Mouse (Mus musculus) kidney, adult 2 months (tissue): ENCODE measurements at regions not wholly inside any gene's neighbourhood (a gene's known extent, or its start where the extent isn't known, plus 50 kb on each side); places are given as distances from the start of the nearest gene placed in this dataset.

ENCODE experiments used
- DNase-seq: peaks from one replicate; pipeline ENCODE4 v3.0.0; 2021
- H3K27ac ChIP-seq: fragments of 200-500 bp; 2 replicates; pipeline ENCODE4 v1.5.1; 2012; ENCODE audit warnings: low read depth, low read length, control low read depth, inconsistent platforms; ENCODE audit not compliant: insufficient read depth
- H3K27me3 ChIP-seq: fragments of 200-500 bp; replicated peaks from 2 replicates; pipeline ENCODE4 v1.6.1; 2012; ENCODE audit warnings: mild to moderate bottlenecking, moderate library complexity, low read length, inconsistent platforms; ENCODE audit not compliant: control insufficient read depth, insufficient read depth
- H3K36me3 ChIP-seq: fragments of 200-500 bp; 2 replicates; pipeline ENCODE4 v1.6.1; 2012; ENCODE audit warnings: mild to moderate bottlenecking, moderate library complexity, low read length, inconsistent platforms; ENCODE audit not compliant: control insufficient read depth, insufficient read depth
- H3K4me1 ChIP-seq: fragments of 200-500 bp; 2 replicates; pipeline ENCODE4 v1.6.1; 2011; ENCODE audit warnings: low read length; ENCODE audit not compliant: control insufficient read depth, insufficient read depth
- H3K4me3 ChIP-seq: fragments of 200-500 bp; 2 replicates; pipeline ENCODE4 v1.5.1; 2011; ENCODE audit warnings: mild to moderate bottlenecking, low read depth, low read length, control low read depth; ENCODE audit not compliant: insufficient read depth
- CTCF ChIP-seq: fragments of 200-500 bp; conservative IDR thresholded peaks from 2 replicates; pipeline ENCODE4 v1.5.1; 2011; ENCODE audit warnings: low read depth, mild to moderate bottlenecking, control low read depth, low read length, moderate library complexity, mixed read lengths; ENCODE audit not compliant: insufficient read depth, insufficient read length
- POLR2A ChIP-seq: fragments of 200-500 bp; IDR thresholded peaks from one replicate; pipeline ENCODE4 v1.6.1; 2011; ENCODE audit warnings: low read depth, low read length, control low read depth
- WGBS: fragments of 180-500 bp; shearing (Covaris S2); methylation state at CpG from one replicate; pipeline ENCODE4 v1.1.7; 2018; 5-methylcytosine and 5-hydroxymethylcytosine counted together

DNA sequence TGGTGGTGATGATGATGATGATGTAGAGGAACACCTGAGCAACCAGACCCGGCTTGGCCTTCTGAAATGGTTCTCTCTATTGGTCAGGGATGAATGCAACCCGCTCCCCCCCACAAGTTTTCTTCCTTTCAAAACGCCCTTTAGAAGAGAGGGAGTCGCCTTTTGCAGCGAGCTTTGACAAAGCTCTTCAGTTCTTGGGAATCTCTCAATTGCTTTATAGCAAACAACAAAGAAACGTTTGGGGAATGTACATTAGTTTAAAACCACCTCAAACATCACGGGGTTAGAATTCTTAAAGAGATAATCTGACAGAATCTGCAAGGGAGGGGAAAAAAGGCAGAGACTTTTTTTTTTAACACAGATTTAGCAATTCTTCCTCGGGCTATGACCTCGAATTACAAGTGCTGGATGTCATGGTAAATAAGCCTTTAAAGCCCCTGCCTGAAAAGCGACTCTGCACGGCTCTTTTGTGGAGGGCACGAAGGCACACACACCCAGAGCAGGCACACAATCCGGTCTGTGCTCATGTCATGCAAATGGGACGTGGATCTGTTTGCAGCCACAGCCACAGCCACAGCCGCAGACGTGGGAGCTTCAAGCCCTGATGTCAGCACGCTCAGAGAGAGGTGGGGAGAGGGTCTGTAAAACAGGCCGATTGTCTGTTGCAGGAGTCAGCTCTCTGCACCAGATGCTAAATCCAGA, 81.2 kb upstream of the Msx2 start:
- H3K4me1 ChIP-seq = no peaks in the 10 kb centered on the region
- no peak overlapping the region for H3K4me3 ChIP-seq
- no peak for DNase-seq
- TF ChIP-seq POLR2A = no peak
- no peak overlapping the region for H3K27ac ChIP-seq
- H3K27me3 ChIP-seq = no peaks in the 10 kb centered on the region
- H3K36me3 ChIP-seq = no peaks in the 10 kb centered on the region
- 31% methylated on average over 18 of the region's 18 CpGs for WGBS

- no peak overlapping the region for H3K27ac ChIP-seq
- DNase-seq = no peak
Measured at GRCm38 (mm10) chr13:53553192-53553875, 80.5 kb upstream of the Msx2 start.

DNA sequence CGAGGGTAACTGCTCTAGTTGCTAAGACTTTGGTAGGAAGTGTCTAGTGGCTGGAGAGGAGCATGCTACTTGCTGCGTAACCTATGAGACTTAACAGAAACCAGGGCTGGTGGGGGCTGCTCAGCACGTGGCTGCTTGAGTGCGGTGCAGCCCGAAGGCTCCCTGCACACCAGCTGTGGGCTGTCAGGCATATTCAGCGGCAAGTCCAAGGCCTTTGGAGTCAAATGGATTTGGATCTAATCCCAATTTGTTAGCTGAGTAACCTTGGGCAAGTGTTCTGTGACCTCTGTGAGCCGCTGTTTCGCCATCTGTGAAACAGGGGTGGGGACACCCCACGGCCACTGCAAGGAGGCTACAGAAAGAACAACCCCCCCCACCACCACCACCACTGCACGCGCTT, 75.5 kb upstream of the Msx2 start:
- Histone ChIP-seq H3K4me3 (no peak overlapping the region), H3K27me3 (no peaks in the 10 kb centered on the region), H3K36me3 (no peaks in the 10 kb centered on the region), H3K27ac (no peak overlapping the region), H3K4me1 (no peaks in the 10 kb centered on the region)
- TF ChIP-seq POLR2A = no peak
- no peak for TF ChIP-seq CTCF
- peak; percentile 17 for DNase-seq
- WGBS = 39% methylated on average over 11 of the region's 11 CpGs

More at GRCm38 (mm10) chr13:53553192-53553875, 80.5 kb upstream of the Msx2 start:
- H3K27me3 ChIP-seq = no peaks in the 10 kb centered on the region
- H3K4me3 ChIP-seq = no peak overlapping the region
- no peaks in the 10 kb centered on the region for H3K4me1 ChIP-seq
- H3K36me3 ChIP-seq = no peaks in the 10 kb centered on the region
- no peak for TF ChIP-seq CTCF
- no peak for TF ChIP-seq POLR2A
- 61% methylated on average over 13 of the region's 13 CpGs for WGBS

DNA sequence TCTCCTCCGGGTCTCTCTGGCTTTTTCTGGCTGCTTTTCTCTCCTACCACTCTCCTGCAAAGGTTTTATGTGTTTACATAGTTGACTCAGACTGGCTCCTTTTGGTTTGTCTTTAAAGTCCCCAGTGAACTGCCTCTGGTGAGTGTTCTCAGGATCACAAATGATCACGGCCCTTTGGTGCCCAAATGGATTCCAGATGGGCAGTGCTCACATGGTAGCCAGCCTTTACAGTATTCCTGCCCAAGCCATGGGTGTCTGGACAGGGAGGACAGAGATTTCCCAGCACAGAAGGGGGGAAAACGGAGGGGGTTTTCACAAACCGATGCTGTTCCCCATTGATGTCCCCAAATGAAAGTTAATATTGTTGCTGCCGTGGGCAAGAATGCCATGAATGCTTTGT, 70.4 kb upstream of the Msx2 start:
- Histone ChIP-seq H3K4me3 (no peak overlapping the region), H3K4me1 (no peaks in the 10 kb centered on the region), H3K27me3 (no peaks in the 10 kb centered on the region), H3K27ac (no peak overlapping the region), H3K36me3 (no peaks in the 10 kb centered on the region)
- TF ChIP-seq CTCF (no peak), POLR2A (no peak)
- 42% methylated on average over 5 of the region's 5 CpGs for WGBS
- no peak for DNase-seq

- Histone ChIP-seq H3K36me3 (no peaks in the 10 kb centered on the region), H3K4me1 (no peaks in the 10 kb centered on the region), H3K27ac (no peak overlapping the region), H3K4me3 (no peak overlapping the region), H3K27me3 (no peaks in the 10 kb centered on the region)
- no peak for DNase-seq
- no peak for TF ChIP-seq CTCF
- TF ChIP-seq POLR2A = no peak
- 88% methylated on average over 5 of the region's 5 CpGs for WGBS
Measured at GRCm38 (mm10) chr13:53539797-53540196, 66.9 kb upstream of the Msx2 start.

DNA sequence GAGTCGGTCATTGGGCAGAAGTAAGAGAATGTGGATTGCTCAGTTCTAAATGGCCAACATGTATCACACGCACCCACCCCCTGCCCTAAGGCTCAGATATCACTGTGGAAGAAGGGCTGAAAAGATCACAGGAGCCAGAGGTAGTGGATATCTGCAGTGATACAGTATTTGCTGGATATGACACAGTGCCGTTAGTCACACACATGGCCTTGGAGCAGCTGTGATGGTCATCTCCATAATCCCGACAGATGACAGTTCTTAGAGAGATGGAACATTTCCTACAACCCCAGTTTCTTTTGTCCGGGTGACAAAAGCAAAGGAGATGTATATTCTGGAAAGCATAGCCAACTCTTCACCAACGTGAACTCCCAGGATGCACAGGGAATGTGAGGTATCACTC, 65.1 kb upstream of the Msx2 start:
- no peaks in the 10 kb centered on the region for H3K36me3 ChIP-seq
- no peak overlapping the region for H3K27ac ChIP-seq
- H3K4me1 ChIP-seq = no peaks in the 10 kb centered on the region
- H3K4me3 ChIP-seq = no peak overlapping the region
- no peaks in the 10 kb centered on the region; the same call in 1 of the 2 replicates for H3K27me3 ChIP-seq
- 90% methylated on average over 6 of the region's 6 CpGs for WGBS
- TF ChIP-seq POLR2A = no peak
- TF ChIP-seq CTCF = no peak
- no peak for DNase-seq

DNA sequence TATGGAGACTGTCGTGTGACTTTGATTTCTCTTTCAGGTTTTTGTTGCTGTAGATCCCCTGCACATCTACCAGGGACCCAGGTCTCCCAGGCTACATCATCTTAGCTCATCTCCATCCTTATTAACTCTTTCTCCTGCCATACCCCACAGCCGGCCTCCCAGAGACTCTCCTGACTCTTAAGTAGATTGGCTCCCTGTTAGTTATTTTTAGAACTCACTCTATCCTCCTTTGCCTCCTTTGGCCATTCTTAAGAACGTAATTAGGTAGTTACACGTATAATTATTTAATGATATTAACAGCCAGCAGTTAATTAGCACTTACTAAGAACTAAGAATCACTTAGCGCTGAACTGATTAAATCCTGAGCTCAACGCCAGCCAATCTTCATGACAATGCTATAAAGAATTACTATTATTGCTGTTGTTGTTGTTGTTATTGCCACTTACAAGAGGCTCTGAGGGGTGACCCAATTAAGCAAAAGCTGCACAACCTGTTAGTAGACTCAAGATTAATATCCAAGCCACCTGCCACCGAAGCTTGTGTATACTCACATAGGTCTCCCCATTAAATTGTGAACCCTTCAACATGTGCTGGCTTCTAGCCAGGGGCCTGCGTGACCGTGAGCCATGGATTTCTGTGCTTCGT, 63.0 kb upstream of the Msx2 start:
- Histone ChIP-seq H3K27me3 (no peaks in the 10 kb centered on the region; the same call in 1 of the 2 replicates), H3K4me3 (no peak overlapping the region), H3K27ac (no peak overlapping the region), H3K4me1 (no peaks in the 10 kb centered on the region), H3K36me3 (no peaks in the 10 kb centered on the region)
- no peak for TF ChIP-seq POLR2A
- WGBS = 82% methylated on average over 10 of the region's 10 CpGs
- DNase-seq = no peak
